Mouse (Mus musculus) brain, embryonic 14.5 days (tissue): ENCODE data around the gene Dtnb. TPM values are rescaled to one million over a fixed set of nuclear protein-coding genes. Genes with fewer than 3 reads are reported as not detected.

ENCODE experiments used
- DNase-seq: peaks from one replicate; pipeline ENCODE4 v3.0.0-alpha.2; 2011; ENCODE audit warnings: low read depth
- CTCF ChIP-seq: fragments of 200-500 bp; IDR thresholded peaks from 2 replicates; pipeline ENCODE4 v1.5.1; 2012; ENCODE audit warnings: inconsistent platforms, mild to moderate bottlenecking, moderate library complexity, borderline replicate concordance; ENCODE audit not compliant: insufficient read depth, insufficient read length; ENCODE audit errors: extremely low read depth
- POLR2A ChIP-seq: fragments of 200-500 bp; IDR thresholded peaks from 2 replicates; pipeline ENCODE4 v1.6.1; 2012; ENCODE audit warnings: mild to moderate bottlenecking, inconsistent platforms, borderline replicate concordance; ENCODE audit not compliant: poor library complexity, insufficient read depth, insufficient read length, severe bottlenecking; ENCODE audit errors: extremely low read depth
- polyA plus RNA-seq: library from polyadenylated mRNA; depleted of rRNA; stranded (reverse); fragments of >200 nt; gene quantifications from 2 replicates; pipeline ENCODE4 v1.2.3, GENCODE M21; 2012

Dtnb gene
- polyA plus RNA-seq, 1 experiment = 61.1 TPM

- TF ChIP-seq POLR2A = no peak
- TF ChIP-seq CTCF = no peak
- peak; percentile 46 for DNase-seq
Observed at GRCm38 (mm10) chr12:3548582-3549211, 23.5 kb upstream of the Dtnb start.

- TF ChIP-seq POLR2A = no peak
- TF ChIP-seq CTCF = peak; percentile 43; the same call in 1 of the 2 replicates
- DNase-seq = no peak
Observed at GRCm38 (mm10) chr12:3550280-3550679, 21.9 kb upstream of the Dtnb start.

- DNase-seq = no peak
Observed at GRCm38 (mm10) chr12:3557414-3558319, 14.5 kb upstream of the Dtnb start.

GRCm38 (mm10) chr12:3560596-3560995, 11.6 kb upstream of the Dtnb start:
- DNase-seq = peak; percentile 74
- TF ChIP-seq POLR2A (no peak), CTCF (peak; percentile 51; the same call in 1 of the 2 replicates)

More at GRCm38 (mm10) chr12:3557414-3558319, 14.5 kb upstream of the Dtnb start:
- TF ChIP-seq POLR2A = no peak
- TF ChIP-seq CTCF = no peak

- TF ChIP-seq CTCF (no peak), POLR2A (no peak)
- no peak for DNase-seq
Observed at GRCm38 (mm10) chr12:3561032-3561431, 11.1 kb upstream of the Dtnb start.

- TF ChIP-seq POLR2A (no peak), CTCF (no peak)
- no peak for DNase-seq
Observed at GRCm38 (mm10) chr12:3562806-3563205, 9.4 kb upstream of the Dtnb start.

- TF ChIP-seq CTCF (no peak), POLR2A (no peak)
- DNase-seq = no peak
Observed at GRCm38 (mm10) chr12:3563659-3564058, 8.5 kb upstream of the Dtnb start.

GRCm38 (mm10) chr12:3568461-3568991, 3.7 kb upstream of the Dtnb start:
- TF ChIP-seq CTCF (no peak), POLR2A (no peak)
- no peak for DNase-seq

GRCm38 (mm10) chr12:3570711-3571400, 1.3 kb upstream of the Dtnb start:
- peak; percentile 30 for DNase-seq
- TF ChIP-seq POLR2A (no peak), CTCF (no peak)

- no peak for DNase-seq
- TF ChIP-seq POLR2A (no peak), CTCF (no peak)
Observed at GRCm38 (mm10) chr12:3572581-3573397, 608 bp downstream of the Dtnb start.
